Mouse (Mus musculus): ENCODE data around the gene Grm2. TPM values are rescaled to one million over a fixed set of nuclear protein-coding genes. Genes with fewer than 3 reads are reported as not detected.

The Grm2 gene
- polyA plus RNA-seq, 1 experiment from 2014 or later = 3.3 TPM

- ATAC-seq (replicated peaks; ENCODE audit: low FRiP score) (no peak), DNase-seq (ENCODE audit: low spot score) (no peak)
- 90% methylated on average over 9 of the region's 9 CpGs for WGBS
- no peaks in the 10 kb centered on the region for H3K27me3 ChIP-seq (ENCODE audit: control insufficient read depth, insufficient read depth, low read length)
- H3K4me1 ChIP-seq (replicated peaks; ENCODE audit: control insufficient read depth, insufficient read depth, low read length) = no peaks in the 10 kb centered on the region; the same call in 1 of the 2 replicates
- H3K36me3 ChIP-seq (ENCODE audit: control insufficient read depth, insufficient read depth, low read length) = no peaks in the 10 kb centered on the region; the same call in 1 of the 2 replicates
- H3K9ac ChIP-seq (ENCODE audit: low read length) = no peak overlapping the region
- H3K4me2 ChIP-seq (ENCODE audit: low read depth, low read length, severe bottlenecking) = no peak overlapping the region
- H3K9me3 ChIP-seq (ENCODE audit: control insufficient read depth, low read length) = no peaks in the 10 kb centered on the region
- H3K4me3 ChIP-seq (ENCODE audit: low read depth, low read length) = no peak overlapping the region
- H3K27ac ChIP-seq (ENCODE audit: low read depth, low read length) = no peak overlapping the region
Observed at GRCm38 (mm10) chr9:106681026-106681425, 25.1 kb upstream of the Grm2 start.

GRCm38 (mm10) chr9:106678242-106678641, 22.4 kb upstream of the Grm2 start:
- Histone ChIP-seq H3K9me3 (ENCODE audit: control insufficient read depth, low read length) (no peaks in the 10 kb centered on the region), H3K36me3 (ENCODE audit: control insufficient read depth, insufficient read depth, low read length) (no peaks in the 10 kb centered on the region; the same call in 1 of the 2 replicates), H3K4me3 (ENCODE audit: low read depth, low read length) (no peak overlapping the region), H3K27me3 (ENCODE audit: control insufficient read depth, insufficient read depth, low read length) (no peaks in the 10 kb centered on the region), H3K4me1 (replicated peaks; ENCODE audit: control insufficient read depth, insufficient read depth, low read length) (no peaks in the 10 kb centered on the region), H3K9ac (ENCODE audit: low read length) (no peak overlapping the region), H3K4me2 (ENCODE audit: low read depth, low read length, severe bottlenecking) (no peak overlapping the region), H3K27ac (ENCODE audit: low read depth, low read length) (no peak overlapping the region)
- no peak for ATAC-seq (replicated peaks; ENCODE audit: low FRiP score)
- 78% methylated on average over 4 of the region's 4 CpGs for WGBS
- DNase-seq (ENCODE audit: low spot score) = no peak

GRCm38 (mm10) chr9:106677702-106678101, 21.8 kb upstream of the Grm2 start:
- Histone ChIP-seq H3K4me3 (ENCODE audit: low read depth, low read length) (no peak overlapping the region), H3K27me3 (ENCODE audit: control insufficient read depth, insufficient read depth, low read length) (no peaks in the 10 kb centered on the region), H3K27ac (ENCODE audit: low read depth, low read length) (no peak overlapping the region), H3K4me1 (replicated peaks; ENCODE audit: control insufficient read depth, insufficient read depth, low read length) (no peaks in the 10 kb centered on the region), H3K9ac (ENCODE audit: low read length) (no peak overlapping the region), H3K9me3 (ENCODE audit: control insufficient read depth, low read length) (no peaks in the 10 kb centered on the region), H3K4me2 (ENCODE audit: low read depth, low read length, severe bottlenecking) (no peak overlapping the region), H3K36me3 (ENCODE audit: control insufficient read depth, insufficient read depth, low read length) (no peaks in the 10 kb centered on the region; the same call in 1 of the 2 replicates)
- ATAC-seq (replicated peaks; ENCODE audit: low FRiP score) (no peak), DNase-seq (ENCODE audit: low spot score) (no peak)
- 84% methylated on average over 5 of the region's 5 CpGs for WGBS

GRCm38 (mm10) chr9:106676571-106676970, 20.7 kb upstream of the Grm2 start:
- H3K4me1 ChIP-seq (replicated peaks; ENCODE audit: control insufficient read depth, insufficient read depth, low read length) = no peaks in the 10 kb centered on the region
- H3K9ac ChIP-seq (ENCODE audit: low read length) = no peak overlapping the region
- H3K9me3 ChIP-seq (ENCODE audit: control insufficient read depth, low read length) = no peaks in the 10 kb centered on the region
- H3K36me3 ChIP-seq (ENCODE audit: control insufficient read depth, insufficient read depth, low read length) = no peaks in the 10 kb centered on the region; the same call in 1 of the 2 replicates
- no peak overlapping the region for H3K27ac ChIP-seq (ENCODE audit: low read depth, low read length)
- 73% methylated on average over 4 of the region's 4 CpGs for WGBS
- H3K4me2 ChIP-seq (ENCODE audit: low read depth, low read length, severe bottlenecking) = no peak overlapping the region
- H3K27me3 ChIP-seq (ENCODE audit: control insufficient read depth, insufficient read depth, low read length) = no peaks in the 10 kb centered on the region
- no peak overlapping the region for H3K4me3 ChIP-seq (ENCODE audit: low read depth, low read length)
- no peak for ATAC-seq (replicated peaks; ENCODE audit: low FRiP score)
- no peak for DNase-seq (ENCODE audit: low spot score)

GRCm38 (mm10) chr9:106675965-106676364, 20.1 kb upstream of the Grm2 start:
- Histone ChIP-seq H3K9ac (ENCODE audit: low read length) (no peak overlapping the region), H3K4me3 (ENCODE audit: low read depth, low read length) (no peak overlapping the region), H3K27ac (ENCODE audit: low read depth, low read length) (no peak overlapping the region), H3K4me2 (ENCODE audit: low read depth, low read length, severe bottlenecking) (no peak overlapping the region), H3K27me3 (ENCODE audit: control insufficient read depth, insufficient read depth, low read length) (no peaks in the 10 kb centered on the region), H3K9me3 (ENCODE audit: control insufficient read depth, low read length) (no peaks in the 10 kb centered on the region), H3K36me3 (ENCODE audit: control insufficient read depth, insufficient read depth, low read length) (no peaks in the 10 kb centered on the region; the same call in 1 of the 2 replicates), H3K4me1 (replicated peaks; ENCODE audit: control insufficient read depth, insufficient read depth, low read length) (no peaks in the 10 kb centered on the region)
- 0 out of 2 replicates have a peak, but pooled peaks have one; percentile 15 for ATAC-seq (replicated peaks; ENCODE audit: low FRiP score)
- DNase-seq (ENCODE audit: low spot score) = no peak
- 81% methylated on average over 9 of the region's 9 CpGs for WGBS

- no peaks in the 10 kb centered on the region for H3K9me3 ChIP-seq (ENCODE audit: control insufficient read depth, low read length)
- no peaks in the 10 kb centered on the region for H3K36me3 ChIP-seq (ENCODE audit: control insufficient read depth, insufficient read depth, low read length)
- no peak overlapping the region for H3K4me2 ChIP-seq (ENCODE audit: low read depth, low read length, severe bottlenecking)
- no peak overlapping the region for H3K27ac ChIP-seq (ENCODE audit: low read depth, low read length)
- H3K4me1 ChIP-seq (replicated peaks; ENCODE audit: control insufficient read depth, insufficient read depth, low read length) = no peaks in the 10 kb centered on the region
- no peak overlapping the region for H3K9ac ChIP-seq (ENCODE audit: low read length)
- DNase-seq (ENCODE audit: low spot score) (peak; percentile 82), ATAC-seq (replicated peaks; ENCODE audit: low FRiP score) (peak; percentile 78; the same call in 1 of the 2 replicates)
- H3K4me3 ChIP-seq (ENCODE audit: low read depth, low read length) = no peak overlapping the region
- 0% methylated on average over 1 of the region's 1 CpGs for WGBS
- H3K27me3 ChIP-seq (ENCODE audit: control insufficient read depth, insufficient read depth, low read length) = no peaks in the 10 kb centered on the region
Observed at GRCm38 (mm10) chr9:106675480-106675879, 19.6 kb upstream of the Grm2 start.

- Histone ChIP-seq H3K27me3 (ENCODE audit: control insufficient read depth, insufficient read depth, low read length) (no peaks in the 10 kb centered on the region), H3K9ac (ENCODE audit: low read length) (no peak overlapping the region), H3K27ac (ENCODE audit: low read depth, low read length) (no peak overlapping the region), H3K9me3 (ENCODE audit: control insufficient read depth, low read length) (no peaks in the 10 kb centered on the region), H3K4me3 (ENCODE audit: low read depth, low read length) (no peak overlapping the region), H3K4me2 (ENCODE audit: low read depth, low read length, severe bottlenecking) (no peak overlapping the region), H3K4me1 (replicated peaks; ENCODE audit: control insufficient read depth, insufficient read depth, low read length) (no peaks in the 10 kb centered on the region), H3K36me3 (ENCODE audit: control insufficient read depth, insufficient read depth, low read length) (no peaks in the 10 kb centered on the region)
- ATAC-seq (replicated peaks; ENCODE audit: low FRiP score) (no peak), DNase-seq (ENCODE audit: low spot score) (no peak)
- WGBS = 83% methylated on average over 2 of the region's 2 CpGs
Observed at GRCm38 (mm10) chr9:106673860-106674259, 18.0 kb upstream of the Grm2 start.

- no peak overlapping the region for H3K9ac ChIP-seq (ENCODE audit: low read length)
- DNase-seq (ENCODE audit: low spot score) (no peak), ATAC-seq (replicated peaks; ENCODE audit: low FRiP score) (no peak)
- no peak overlapping the region for H3K4me3 ChIP-seq (ENCODE audit: low read depth, low read length)
- H3K9me3 ChIP-seq (ENCODE audit: control insufficient read depth, low read length) = no peaks in the 10 kb centered on the region
- H3K36me3 ChIP-seq (ENCODE audit: control insufficient read depth, insufficient read depth, low read length) = no peaks in the 10 kb centered on the region; the same call in 1 of the 2 replicates
- no peaks in the 10 kb centered on the region for H3K27me3 ChIP-seq (ENCODE audit: control insufficient read depth, insufficient read depth, low read length)
- no peak overlapping the region for H3K4me2 ChIP-seq (ENCODE audit: low read depth, low read length, severe bottlenecking)
- peak overlapping the region; percentile 15; the same call in 1 of the 2 replicates for H3K27ac ChIP-seq (ENCODE audit: low read depth, low read length)
- 81% methylated on average over 6 of the region's 6 CpGs for WGBS
- no peaks in the 10 kb centered on the region for H3K4me1 ChIP-seq (replicated peaks; ENCODE audit: control insufficient read depth, insufficient read depth, low read length)
Observed at GRCm38 (mm10) chr9:106664856-106665255, 9.0 kb upstream of the Grm2 start.

GRCm38 (mm10) chr9:106664433-106664832, 8.6 kb upstream of the Grm2 start:
- no peak for ATAC-seq (replicated peaks; ENCODE audit: low FRiP score)
- no peaks in the 10 kb centered on the region; the same call in 1 of the 2 replicates for H3K36me3 ChIP-seq (ENCODE audit: control insufficient read depth, insufficient read depth, low read length)
- 72% methylated on average over 4 of the region's 4 CpGs for WGBS

More at GRCm38 (mm10) chr9:106664433-106664832, 8.6 kb upstream of the Grm2 start:
- Histone ChIP-seq H3K4me3 (ENCODE audit: low read depth, low read length) (no peak overlapping the region), H3K4me2 (ENCODE audit: low read depth, low read length, severe bottlenecking) (no peak overlapping the region), H3K27me3 (ENCODE audit: control insufficient read depth, insufficient read depth, low read length) (no peaks in the 10 kb centered on the region), H3K27ac (ENCODE audit: low read depth, low read length) (no peak overlapping the region), H3K4me1 (replicated peaks; ENCODE audit: control insufficient read depth, insufficient read depth, low read length) (no peaks in the 10 kb centered on the region), H3K9me3 (ENCODE audit: control insufficient read depth, low read length) (no peaks in the 10 kb centered on the region), H3K9ac (ENCODE audit: low read length) (no peak overlapping the region)
- DNase-seq (ENCODE audit: low spot score) = no peak

Data from forebrain, embryonic 11.5 days (tissue).